Mouse (Mus musculus) cerebellum, postnatal 10 days (tissue): ENCODE data around the gene Cd19.
"Not testable (repeated sequence)": the region's sequence is repeated elsewhere in the genome, so short reads cannot be mapped to it uniquely, and the experiment has no call there.

ENCODE experiments used
- DNase-seq, 2 experiments: peaks; one replicate each; pipeline ENCODE4 v3.0.0; 2021; ENCODE audit warnings: mixed read lengths in 2 of 2

The Cd19 gene

DNA sequence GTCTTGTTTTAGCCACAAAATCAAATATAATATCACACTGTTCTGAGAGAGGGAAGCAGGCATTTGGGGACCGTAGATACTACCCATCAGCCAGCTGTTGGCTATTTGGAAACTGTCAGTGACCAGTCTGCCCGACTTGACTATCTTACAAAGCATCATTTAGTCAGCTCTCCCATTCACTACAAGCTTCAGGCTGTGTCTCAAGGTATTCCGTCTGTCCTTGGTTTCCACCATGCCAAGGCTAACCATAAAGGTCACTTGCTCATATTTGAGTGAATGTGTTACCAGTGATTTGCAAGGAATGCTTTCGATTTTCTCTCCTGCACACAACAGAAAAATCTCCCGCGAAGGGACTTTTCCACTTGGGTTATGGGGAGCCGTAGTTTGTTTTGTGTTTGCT is 20.0 kb upstream of the Cd19 start:
- DNase-seq = no peak

- DNase-seq = no peak
Observed at GRCm38 (mm10) chr7:126430167-126430566, 15.5 kb upstream of the Cd19 start.

DNA sequence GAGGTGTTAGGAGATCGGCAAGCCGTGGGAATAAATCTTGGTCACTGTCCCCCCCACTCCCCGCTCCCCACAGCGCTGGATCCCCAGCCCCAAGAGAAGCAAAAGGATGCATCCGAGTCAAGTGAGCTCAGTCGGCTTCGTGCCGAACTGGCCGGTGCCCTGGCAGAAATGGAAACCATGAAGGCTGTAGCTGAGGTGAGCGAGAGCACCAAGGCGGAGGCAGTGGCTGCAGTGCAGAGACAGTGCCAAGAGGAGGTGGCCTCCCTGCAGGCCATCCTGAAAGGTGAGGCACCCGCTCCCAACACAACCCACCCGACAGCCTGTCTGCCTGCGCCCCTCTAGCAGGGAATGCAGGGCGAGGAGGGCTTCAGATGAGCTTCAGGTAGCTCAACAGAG is 14.8 kb upstream of the Cd19 start:
- DNase-seq = no peak

DNA sequence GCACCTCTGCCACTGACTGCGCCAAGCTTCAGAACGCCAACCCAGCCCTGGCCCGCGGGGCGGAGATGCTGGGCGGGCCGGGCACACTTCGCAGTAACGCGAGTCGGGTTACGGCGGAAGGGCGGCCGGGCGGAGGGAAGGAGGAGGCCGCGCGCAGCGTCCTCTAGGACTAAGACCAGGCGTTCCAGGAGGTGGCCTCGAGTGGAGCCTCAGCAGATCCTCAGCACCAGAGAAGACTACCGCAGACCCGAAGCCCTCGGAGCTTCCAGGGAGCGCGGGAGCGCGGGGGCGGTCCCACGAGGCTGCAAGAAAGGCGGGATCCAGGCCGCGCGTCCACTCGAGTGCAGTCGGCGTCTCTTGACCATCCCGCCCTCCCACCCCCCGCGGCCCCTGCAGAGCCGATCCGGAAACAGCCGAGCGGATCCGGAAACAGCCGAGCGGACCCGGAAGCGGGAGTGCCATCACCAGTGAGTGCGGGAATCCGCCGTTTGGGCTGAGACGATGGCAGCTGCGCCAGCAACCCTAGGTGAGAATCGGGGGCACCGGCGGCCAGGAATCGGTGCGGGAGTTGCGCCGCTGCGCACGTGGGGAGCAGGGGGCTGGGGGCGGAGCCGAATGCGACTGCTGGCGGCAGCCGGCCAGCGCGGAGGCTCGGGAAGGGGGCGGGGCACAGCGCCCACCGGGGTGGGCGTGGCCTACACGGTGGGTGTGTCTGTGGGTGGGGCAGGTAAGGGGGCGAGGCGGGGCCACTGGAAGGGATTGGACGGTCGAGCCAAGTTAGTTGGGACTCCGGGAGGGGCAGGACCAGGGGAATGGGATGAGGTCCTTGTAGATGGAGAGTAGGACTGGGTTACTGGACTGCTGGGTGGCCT is 14.2 kb upstream of the Cd19 start, which contains the start of gene Rabep2:
TSS of gene Rabep2 (plus strand) at position 129 of the 872 bp plus-strand sequence.
- peak; percentile 99 to 100 for DNase-seq

DNA sequence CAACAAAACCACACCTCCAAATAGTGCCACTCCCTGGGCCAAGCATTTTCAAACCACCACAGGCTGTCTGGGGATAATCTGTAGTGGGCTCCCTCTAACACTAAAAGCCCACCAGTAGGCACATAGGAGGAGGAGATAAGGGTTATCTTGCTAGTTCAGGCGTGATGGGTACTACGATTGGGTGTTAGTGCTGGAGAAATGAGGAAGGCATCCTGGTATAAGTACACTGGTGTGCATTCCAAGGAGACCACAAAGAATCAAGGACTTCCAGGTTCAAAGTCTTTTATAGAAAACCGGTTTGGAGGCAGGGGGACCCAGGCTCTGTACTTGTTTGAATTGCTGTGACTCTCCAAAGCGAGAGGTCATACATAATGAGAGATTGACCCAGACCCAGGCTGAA is 13.5 kb upstream of the Cd19 start:
- DNase-seq = peak in 1 of 2 experiments; percentile 19

- DNase-seq = peak in 1 of 2 experiments; percentile 9
Observed at GRCm38 (mm10) chr7:126427323-126427860, 12.7 kb upstream of the Cd19 start.

- DNase-seq = no peak
Observed at GRCm38 (mm10) chr7:126424161-126424560, 9.5 kb upstream of the Cd19 start.

DNA sequence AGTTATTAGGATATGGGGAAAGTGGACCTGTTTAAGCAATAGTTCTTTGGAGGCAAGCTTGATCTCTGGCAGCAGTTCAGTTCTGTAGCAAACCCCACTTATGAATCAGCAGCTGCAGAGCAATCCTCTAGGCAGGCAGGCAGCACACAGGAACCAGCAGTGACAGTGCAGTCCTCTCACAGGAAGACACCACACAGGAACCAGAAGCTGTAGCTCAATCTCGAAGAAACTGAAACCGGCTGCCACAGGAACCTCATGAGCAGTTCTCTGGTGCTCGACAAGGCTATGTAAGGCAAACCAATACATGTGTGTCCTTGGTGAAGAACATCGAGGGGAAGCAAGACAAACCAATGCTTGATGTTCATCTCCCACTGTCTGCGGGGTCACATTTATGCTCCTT is 7.1 kb upstream of the Cd19 start:
- no peak for DNase-seq

DNA sequence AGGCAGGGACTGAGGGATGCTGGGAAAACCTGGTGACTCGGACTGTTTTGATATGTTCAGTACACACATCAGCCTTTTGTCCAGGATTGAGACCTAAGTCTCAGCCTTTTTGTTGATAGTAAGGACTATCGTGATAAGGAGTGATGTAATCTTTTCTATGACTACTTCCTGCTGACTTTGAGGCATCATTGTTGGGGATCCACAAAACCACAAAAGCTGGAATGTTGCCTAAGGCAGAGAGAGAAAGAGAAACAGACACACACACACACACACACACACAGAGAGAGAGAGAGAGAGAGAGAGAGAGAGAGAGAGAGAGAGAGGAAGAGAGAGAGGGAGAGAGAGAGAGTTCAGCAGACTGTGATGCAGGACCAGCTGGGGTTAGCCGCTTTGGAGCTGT is 3.8 kb upstream of the Cd19 start:
- no peak for DNase-seq

DNA sequence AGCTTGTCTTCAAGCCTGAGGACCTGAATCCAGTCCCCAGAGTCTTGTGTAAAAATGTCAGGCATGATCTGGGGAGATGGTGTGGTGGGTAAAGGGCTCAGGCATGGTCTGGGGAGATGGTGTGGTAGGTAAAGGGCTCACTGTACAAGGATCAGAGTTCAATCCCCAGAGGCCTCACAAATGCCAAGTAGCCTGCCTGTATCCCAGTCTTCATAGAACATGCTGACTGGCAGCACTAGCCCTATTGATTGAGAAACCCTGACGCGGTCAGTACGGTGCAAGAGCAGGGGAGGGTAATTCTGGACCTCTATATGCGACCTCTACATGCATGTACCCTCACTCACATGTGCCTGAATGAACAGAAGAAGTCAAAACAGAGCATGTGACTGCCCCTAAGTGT is 2.9 kb upstream of the Cd19 start:
- no peak for DNase-seq

DNA sequence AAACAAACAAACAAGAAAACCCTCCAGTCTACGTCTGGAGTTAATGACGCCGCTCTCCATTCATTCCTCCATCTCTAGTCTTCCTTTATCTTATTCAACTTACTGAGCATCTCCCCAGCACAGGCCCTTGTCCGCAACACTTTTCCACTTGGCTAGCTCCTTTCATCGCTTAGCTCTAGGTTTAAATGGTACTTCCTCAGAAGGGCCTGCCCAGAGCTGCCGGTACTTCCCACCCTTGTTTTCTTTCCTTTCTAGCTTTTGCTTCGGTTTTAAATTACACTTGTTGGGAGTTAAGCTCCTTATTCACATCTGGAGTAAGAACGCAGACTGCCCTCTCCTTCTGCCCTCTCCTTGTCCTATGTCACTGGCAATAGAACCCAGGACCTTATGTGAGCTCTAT is 2.4 kb upstream of the Cd19 start:
- no peak for DNase-seq

DNA sequence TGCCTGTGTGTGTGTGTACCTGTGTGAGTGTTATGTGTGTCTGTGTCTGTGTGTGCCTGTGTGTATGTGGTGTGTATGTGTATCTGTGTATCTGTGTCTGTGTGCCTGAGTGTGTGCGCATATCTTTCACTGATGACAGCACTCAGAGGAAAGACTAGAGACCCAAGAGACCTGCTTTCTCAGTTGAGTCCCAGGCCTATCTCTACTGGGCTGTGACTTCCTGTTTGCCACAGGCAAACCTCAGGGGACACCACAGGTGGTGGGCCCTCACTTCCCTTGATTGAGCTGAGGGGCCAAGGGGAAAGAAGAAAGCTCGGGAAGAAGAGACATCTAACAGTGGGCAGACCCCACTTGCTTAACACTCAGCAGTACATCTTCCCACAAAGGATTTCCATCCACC is 1.9 kb upstream of the Cd19 start:
- DNase-seq = no peak

GRCm38 (mm10) chr7:126411061-126411460 is 3.6 kb downstream of the Cd19 start:
- no peak for DNase-seq

GRCm38 (mm10) chr7:126408686-126409085 is 6.0 kb downstream of the Cd19 start:
- no peak for DNase-seq

- not testable (repeated sequence) for DNase-seq
Observed at GRCm38 (mm10) chr7:126402518-126402917, 12.2 kb downstream of the Cd19 start.

- DNase-seq = peak; percentile 93 to 94
Observed at GRCm38 (mm10) chr7:126399548-126399947, 15.1 kb downstream of the Cd19 start.

GRCm38 (mm10) chr7:126397822-126398221 is 16.9 kb downstream of the Cd19 start:
- DNase-seq = no peak

DNA sequence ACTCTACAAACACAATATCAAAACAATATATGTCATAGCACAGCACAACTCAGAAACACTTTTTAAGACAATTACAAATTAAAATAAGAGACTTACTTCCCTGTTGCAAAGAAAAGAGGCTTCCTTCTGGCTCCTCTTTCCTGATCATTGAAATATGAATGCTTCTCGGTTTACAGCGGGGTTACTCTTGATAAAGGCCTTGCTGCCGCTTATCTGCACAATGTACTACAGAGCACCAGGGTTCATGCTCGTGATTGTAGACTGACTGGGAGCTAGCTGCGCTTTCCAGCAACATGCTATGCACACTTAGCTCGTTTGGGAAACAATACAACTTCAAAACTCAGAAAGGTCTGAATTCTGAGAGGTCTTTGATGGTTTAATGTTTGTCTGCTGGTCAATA is 17.5 kb downstream of the Cd19 start:
- no peak for DNase-seq

GRCm38 (mm10) chr7:126396298-126397119 is 18.2 kb downstream of the Cd19 start, which contains the start of gene Nfatc2ip:
Gene Nfatc2ip, minus strand, starts transcription at chr7:126396737.
- DNase-seq = peak; percentile 97 to 99

DNA sequence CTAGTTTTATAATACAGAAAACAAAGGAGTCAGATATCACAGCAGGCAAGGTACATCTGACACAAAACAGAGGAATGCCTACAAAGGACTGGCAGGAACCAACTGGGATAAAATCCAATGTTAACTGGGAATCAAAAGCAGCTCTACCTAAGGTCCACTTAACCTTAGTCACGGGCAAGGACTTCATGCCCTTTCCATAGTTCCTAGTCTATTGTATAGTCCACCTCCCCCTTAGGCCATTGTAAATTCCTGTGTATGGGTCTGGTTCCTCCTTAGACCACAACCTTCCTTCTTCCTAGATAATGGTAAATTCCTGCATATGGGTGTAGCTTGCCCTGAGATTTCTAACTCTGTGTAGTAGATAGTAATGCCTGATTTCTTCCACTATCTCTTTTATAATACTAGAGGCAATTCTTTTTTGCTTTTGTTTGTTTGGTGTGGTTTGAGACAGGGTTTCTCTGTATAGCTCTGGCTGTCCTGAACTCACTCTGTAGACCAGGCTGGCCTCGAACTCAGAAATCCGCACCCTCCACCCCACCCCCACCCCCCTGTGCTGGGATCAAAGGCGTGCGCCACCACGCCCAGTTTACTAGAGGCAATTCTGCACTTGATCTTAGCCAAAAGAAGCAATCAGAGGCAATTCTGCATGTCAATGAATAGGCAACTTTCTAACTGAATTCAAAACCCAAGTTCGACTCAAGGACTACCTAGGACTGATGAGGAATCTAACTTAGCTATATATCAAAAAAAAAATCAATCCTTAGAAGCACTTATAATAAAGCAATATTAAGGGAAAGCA is 22.4 kb downstream of the Cd19 start:
- not testable (repeated sequence) for DNase-seq

GRCm38 (mm10) chr7:126388185-126388584 is 26.5 kb downstream of the Cd19 start:
- no peak for DNase-seq

- DNase-seq = no peak
Observed at GRCm38 (mm10) chr7:126383565-126383964, 31.1 kb downstream of the Cd19 start.
